Comparison of ENCODE assay signal across 27 mouse cellular contexts in genomic region chr13:69550831-69551230, GRCm38 (mm10).
"Had no signal": no experiment of that assay in that cellular context is flagged by ENCODE, and none has a peak within 500 bp of the region (broad histone marks: within the 10 kb centered on the region; RNA-seq: fewer than 3 reads in every experiment).

No protein-coding gene starts in this region.

- H3K4me1 ChIP-seq: limb, embryonic 10.5 days; limb, embryonic 12.5 days; limb, embryonic 13.5 days; limb, embryonic 15.5 days; liver, embryonic 12.5 days; liver, embryonic 13.5 days; lung, embryonic 15.5 days; megakaryocyte, embryonic 14.5 days; midbrain, embryonic 10.5 days; midbrain, embryonic 12.5 days; midbrain, embryonic 13.5 days; midbrain, embryonic 15.5 days had no signal

- H3K27ac ChIP-seq: limb, embryonic 10.5 days; limb, embryonic 12.5 days; limb, embryonic 13.5 days; limb, embryonic 15.5 days; liver, embryonic 12.5 days; liver, embryonic 13.5 days; liver, embryonic 14.5 days; liver, embryonic 15.5 days; lung, embryonic 15.5 days; macrophage; midbrain, embryonic 10.5 days; midbrain, embryonic 12.5 days; midbrain, embryonic 13.5 days; midbrain, embryonic 15.5 days had no signal

- H3K36me3 ChIP-seq: limb, embryonic 10.5 days; limb, embryonic 12.5 days; limb, embryonic 13.5 days; limb, embryonic 15.5 days; liver, embryonic 12.5 days; liver, embryonic 13.5 days; liver, embryonic 15.5 days; lung, embryonic 15.5 days; midbrain, embryonic 10.5 days; midbrain, embryonic 12.5 days; midbrain, embryonic 13.5 days; midbrain, embryonic 15.5 days had no signal

- DNase-seq: left cerebral cortex, postnatal 4 days; liver; liver, embryonic 13.5 days; liver, postnatal 0 days; lung, adult 18-20 months; lung, adult 2 months; lung, embryonic 14.5 days; lung, postnatal 10 days; lung, postnatal 14 days; lung, postnatal 36 days; lung, postnatal 4 days; midbrain, embryonic 14.5 days had no signal

- H3K9me3 ChIP-seq: limb, embryonic 10.5 days; limb, embryonic 12.5 days; limb, embryonic 13.5 days; limb, embryonic 15.5 days; liver, embryonic 12.5 days; liver, embryonic 13.5 days; liver, embryonic 15.5 days; lung, embryonic 15.5 days; midbrain, embryonic 10.5 days; midbrain, embryonic 12.5 days; midbrain, embryonic 13.5 days; midbrain, embryonic 15.5 days had no signal

- H3K4me3 ChIP-seq: limb, embryonic 10.5 days; limb, embryonic 12.5 days; limb, embryonic 13.5 days; limb, embryonic 15.5 days; liver, embryonic 12.5 days; liver, embryonic 13.5 days; liver, embryonic 15.5 days; lung, embryonic 15.5 days; megakaryocyte, embryonic 14.5 days; midbrain, embryonic 10.5 days; midbrain, embryonic 12.5 days; midbrain, embryonic 13.5 days; midbrain, embryonic 15.5 days; myocyte had no signal

- H3K27me3 ChIP-seq: limb, embryonic 12.5 days; limb, embryonic 15.5 days; liver, embryonic 12.5 days; liver, embryonic 15.5 days; lung, embryonic 15.5 days; midbrain, embryonic 12.5 days; midbrain, embryonic 13.5 days; midbrain, embryonic 15.5 days had no signal
